Mouse (Mus musculus): ENCODE measurements around the gene Mipol1. TPM values are rescaled to one million over a fixed set of nuclear protein-coding genes. Genes with fewer than 3 reads are reported as not detected.

Mipol1 gene
- total RNA-seq, 2 experiments from 2014 or later, result 5.3 to 5.8 TPM

- DNase-seq (ENCODE audit: low spot score in 2 of 2), result no peak
Observed at GRCm38 (mm10) chr12:57233386-57233785, 3.2 kb downstream of the Mipol1 start.

- no peak for DNase-seq (ENCODE audit: low spot score in 2 of 2)
Observed at GRCm38 (mm10) chr12:57243671-57244495, 13.7 kb downstream of the Mipol1 start.

DNA sequence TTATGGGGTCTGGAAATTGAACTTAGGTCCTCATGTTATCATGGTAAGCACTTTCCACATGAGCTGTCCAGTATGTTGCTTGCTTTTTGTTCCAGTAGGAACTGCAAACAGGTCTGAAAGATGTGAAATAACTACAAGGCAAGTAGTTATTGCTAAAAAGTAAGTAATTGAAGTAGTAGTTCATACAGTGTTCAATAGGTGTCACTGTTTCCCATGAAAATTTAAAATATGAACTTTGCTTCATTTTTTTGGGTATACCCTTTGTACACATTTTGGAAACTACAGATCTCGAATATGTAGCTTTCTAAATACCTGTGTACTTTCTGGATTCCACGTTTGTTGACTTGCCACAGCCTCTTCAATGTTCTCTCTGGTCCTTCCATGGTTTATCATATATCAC lies 28.3 kb downstream of the Mipol1 start:
- DNase-seq (ENCODE audit: low spot score in 2 of 2), result no peak

DNA sequence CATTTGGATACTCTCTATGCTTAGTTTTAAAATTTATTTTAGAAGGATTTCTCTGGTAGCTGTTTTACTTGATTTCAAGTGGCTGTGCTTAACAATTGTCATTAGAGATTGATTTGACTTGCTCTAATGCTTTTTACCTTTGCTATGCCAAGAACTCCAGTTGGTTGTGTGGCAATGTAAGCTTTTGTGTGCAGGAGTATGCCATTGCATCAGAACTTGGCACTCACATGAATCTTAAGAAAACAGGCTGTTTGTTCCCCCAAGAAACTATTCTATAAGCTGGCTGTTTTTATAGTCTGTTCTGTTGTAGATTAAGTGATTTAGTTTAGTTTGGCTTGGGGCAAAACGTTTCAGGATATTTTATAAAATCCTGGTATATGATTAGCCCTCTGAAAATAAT lies 45.2 kb downstream of the Mipol1 start:
- DNase-seq (ENCODE audit: low spot score in 2 of 2), result no peak

GRCm38 (mm10) chr12:57281155-57282114 lies 51.2 kb downstream of the Mipol1 start:
- peak in 1 of 2 experiments; percentile 54 for DNase-seq (ENCODE audit: low spot score in 2 of 2)

GRCm38 (mm10) chr12:57285303-57286059 lies 55.3 kb downstream of the Mipol1 start:
- DNase-seq (ENCODE audit: low spot score in 2 of 2), result no peak

DNA sequence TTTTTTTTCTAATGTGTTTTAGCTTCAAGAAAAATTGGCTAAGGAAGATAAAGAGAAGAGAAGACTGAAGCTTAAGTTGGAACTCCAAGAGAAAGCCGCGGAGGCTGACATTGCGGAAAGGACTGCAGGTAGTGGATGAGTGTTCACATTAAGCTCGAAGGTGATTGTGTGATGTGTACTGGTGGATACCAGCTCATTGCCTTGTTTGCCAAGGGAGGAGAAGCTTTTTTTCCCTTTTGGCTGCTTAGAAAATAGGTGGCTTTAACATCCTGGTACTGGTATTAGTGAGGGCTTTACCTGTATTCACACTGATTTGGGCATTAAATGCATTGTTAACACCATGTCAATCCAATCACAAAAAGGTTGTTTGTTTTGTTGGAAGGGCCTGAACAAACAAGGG lies 77.1 kb downstream of the Mipol1 start:
- DNase-seq (ENCODE audit: low spot score in 2 of 2), result no peak

DNA sequence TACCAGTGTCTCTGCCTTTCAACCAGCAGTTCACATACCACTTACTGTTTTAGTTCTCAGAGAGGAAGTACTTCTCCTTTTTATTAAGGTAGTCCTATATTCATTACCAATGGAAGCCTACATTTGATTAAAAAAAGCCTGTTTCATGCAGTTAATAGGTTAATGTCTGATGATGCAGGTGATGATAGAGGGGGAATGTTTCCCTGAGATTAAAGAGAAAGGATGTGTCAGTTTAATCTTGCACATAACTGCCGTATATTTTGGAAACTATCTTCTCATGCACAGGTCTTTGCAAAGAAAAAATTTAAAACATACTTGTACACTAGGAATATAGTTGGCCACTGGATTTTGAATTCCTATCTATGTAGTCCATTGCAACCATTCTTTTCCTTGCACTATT lies 77.5 kb downstream of the Mipol1 start:
- no peak for DNase-seq (ENCODE audit: low spot score in 2 of 2)

DNA sequence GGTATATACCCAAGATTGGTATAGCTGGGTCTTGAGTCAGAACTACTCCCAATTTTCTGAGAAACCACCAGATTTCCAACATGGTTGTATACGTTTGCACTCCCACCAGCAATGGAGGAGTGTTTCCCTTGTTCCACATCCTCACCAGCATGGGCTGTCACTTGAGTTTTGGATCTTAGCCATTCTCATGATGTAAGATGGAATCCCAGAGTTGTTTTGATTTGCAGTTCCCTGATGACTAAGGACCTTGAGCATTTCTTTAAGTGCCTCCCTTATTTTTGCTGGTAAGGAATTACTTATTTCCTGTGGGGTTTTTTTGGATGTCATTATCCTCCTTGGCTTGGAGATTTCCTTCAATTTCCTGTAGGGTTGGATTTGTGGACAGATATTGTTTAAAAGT lies 108.8 kb downstream of the Mipol1 start:
- no peak for DNase-seq (ENCODE audit: low spot score in 2 of 2)

DNA sequence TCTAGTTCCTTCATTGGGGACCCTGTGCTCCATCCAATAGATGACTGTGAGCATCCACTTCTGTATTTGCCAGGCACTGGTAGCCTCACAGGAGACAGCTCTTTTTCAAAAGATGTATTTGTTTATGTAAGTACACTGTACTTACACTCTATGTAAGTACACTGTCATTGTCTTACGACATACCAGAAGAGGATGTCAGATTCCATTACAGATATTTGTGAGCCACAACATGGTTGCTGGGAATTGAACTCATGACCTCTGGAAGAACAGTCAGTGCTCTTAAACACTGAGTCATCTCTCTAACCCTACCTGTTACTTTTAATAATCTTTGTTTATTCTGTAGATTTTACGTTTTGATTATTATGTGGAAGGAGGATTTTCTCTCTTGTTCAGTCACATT lies 109.9 kb downstream of the Mipol1 start:
- no peak for DNase-seq (ENCODE audit: low spot score in 2 of 2)

- no peak for DNase-seq (ENCODE audit: low spot score in 2 of 2)
Observed at GRCm38 (mm10) chr12:57362732-57363131, 132.5 kb downstream of the Mipol1 start.

DNA sequence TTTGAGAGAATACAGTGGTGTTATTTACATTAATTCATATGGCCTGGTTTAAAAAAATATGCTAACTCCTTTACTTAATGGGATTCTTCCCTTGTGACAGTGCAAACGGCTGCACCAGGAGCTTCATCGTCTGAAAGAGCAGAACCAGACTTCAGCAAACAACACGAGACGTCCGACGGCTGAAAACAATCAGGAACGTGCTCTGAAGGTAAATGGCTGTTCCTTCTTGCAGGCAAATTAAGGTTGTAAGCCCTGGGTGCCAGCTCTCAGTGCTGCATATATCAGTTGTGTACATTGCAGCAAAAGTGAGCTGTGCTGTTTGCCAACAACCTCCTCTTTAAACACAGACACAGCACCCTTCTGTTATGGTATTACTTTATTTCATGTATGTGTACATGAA lies 133.8 kb downstream of the Mipol1 start:
- DNase-seq (ENCODE audit: low spot score in 2 of 2), result no peak

DNA sequence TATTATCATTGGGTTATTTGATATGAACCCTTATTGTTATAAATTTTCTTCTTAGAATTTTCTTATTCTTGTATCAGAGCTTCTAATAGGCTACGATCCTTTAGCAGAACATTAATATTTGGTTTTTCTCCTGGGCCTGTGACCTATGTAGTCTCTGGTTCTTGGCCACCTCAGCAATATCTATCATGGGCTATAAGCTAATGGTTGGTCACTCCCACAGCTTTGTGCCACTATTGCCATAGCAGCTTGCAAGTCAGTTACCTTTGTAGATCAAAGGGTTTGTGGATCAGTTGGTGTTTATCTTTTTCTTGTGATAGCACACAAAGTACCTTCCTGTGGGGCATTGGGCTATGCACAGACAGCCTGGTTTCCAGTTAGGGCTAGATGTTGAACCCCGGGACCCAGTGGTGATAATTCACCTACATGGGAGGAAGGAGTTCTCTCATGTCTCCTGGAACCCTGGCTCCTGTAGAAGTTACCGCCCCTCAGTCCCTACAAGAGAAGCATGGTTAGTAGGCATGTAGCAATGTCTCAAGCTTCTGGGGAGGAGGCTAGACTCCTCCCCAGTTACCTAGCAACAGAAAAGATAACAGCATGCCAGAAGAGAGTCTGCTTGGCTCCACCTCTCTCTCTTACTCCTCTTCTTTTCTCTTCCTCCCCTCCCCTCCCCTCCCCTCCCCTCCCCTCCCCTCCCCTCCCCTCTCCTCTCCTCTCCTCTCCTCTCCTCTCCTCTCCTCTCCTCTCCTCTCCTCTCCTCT lies 141.7 kb downstream of the Mipol1 start:
- DNase-seq (ENCODE audit: low spot score in 2 of 2), result no peak

- DNase-seq (ENCODE audit: low spot score in 2 of 2), result no peak
Observed at GRCm38 (mm10) chr12:57382797-57383196, 152.6 kb downstream of the Mipol1 start.

GRCm38 (mm10) chr12:57387588-57388292 lies 157.5 kb downstream of the Mipol1 start:
- DNase-seq (ENCODE audit: low spot score in 2 of 2), result no peak

GRCm38 (mm10) chr12:57399547-57399946 lies 169.3 kb downstream of the Mipol1 start:
- DNase-seq (ENCODE audit: low spot score in 2 of 2), result peak in 1 of 2 experiments; percentile 5

DNA sequence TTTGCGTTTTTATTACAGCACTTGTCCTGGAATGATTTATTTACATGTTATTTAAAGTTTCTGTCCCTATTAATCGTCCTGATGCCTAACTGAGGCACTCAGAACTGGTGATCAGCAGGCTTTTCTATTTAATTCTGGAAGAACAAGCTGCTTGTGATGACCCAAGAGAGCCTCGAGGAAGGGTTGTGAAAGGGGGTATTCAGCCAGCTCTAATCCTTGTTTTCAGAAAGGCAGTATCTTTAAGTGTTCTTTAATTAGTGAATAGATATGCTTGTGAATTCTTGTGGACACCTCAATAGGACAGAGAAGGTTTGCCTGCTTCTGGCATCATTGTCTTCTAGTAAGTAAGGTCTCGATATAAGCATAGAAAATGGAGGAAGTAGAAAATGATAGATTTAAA lies 170.0 kb downstream of the Mipol1 start:
- no peak for DNase-seq (ENCODE audit: low spot score in 2 of 2)

GRCm38 (mm10) chr12:57401126-57401525 lies 170.9 kb downstream of the Mipol1 start:
- no peak for DNase-seq (ENCODE audit: low spot score in 2 of 2)

DNA sequence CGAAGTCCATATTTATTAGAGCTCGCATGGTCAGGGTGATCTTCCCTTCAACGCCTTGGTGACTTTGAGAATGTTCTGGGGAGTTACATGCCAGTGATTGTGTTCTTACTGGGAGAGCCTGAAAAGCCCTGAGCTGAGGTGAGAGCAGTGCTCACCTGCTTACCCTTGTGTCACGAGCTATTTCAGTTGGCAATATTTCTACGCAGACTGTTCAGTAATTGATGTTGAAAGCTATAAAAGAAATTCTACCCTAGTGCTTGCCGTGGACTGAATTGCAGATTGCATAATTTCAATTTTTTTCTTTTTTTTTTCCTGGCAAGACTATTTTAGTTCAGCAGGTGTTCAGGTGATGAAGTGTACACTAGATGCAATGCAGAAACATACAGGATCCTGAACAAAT lies 172.1 kb downstream of the Mipol1 start:
- DNase-seq (ENCODE audit: low spot score in 2 of 2), result no peak

GRCm38 (mm10) chr12:57409976-57410375 lies 179.7 kb downstream of the Mipol1 start:
- DNase-seq (ENCODE audit: low spot score in 2 of 2), result peak in 1 of 2 experiments; percentile 2
